Mouse (Mus musculus): ENCODE results near the gene Eif3a. TPM values are rescaled to one million over a fixed set of nuclear protein-coding genes. Genes with fewer than 3 reads are reported as not detected.

Gene Eif3a
- polyA plus RNA-seq, 1 experiment: 51.9 TPM

- Histone ChIP-seq H3K36me3 (ENCODE audit: control insufficient read depth, insufficient read depth, low read length) (no peaks in the 10 kb centered on the region; the same call in none of the 2 replicates), H3K4me1 (ENCODE audit: control insufficient read depth, insufficient read depth, low read length) (peaks cover 6% of the 10 kb centered on the region; the same call in 1 of the 2 replicates), H3K4me3 (ENCODE audit: control insufficient read depth, low read depth, low read length) (no peak overlapping the region), H3K27me3 (ENCODE audit: control insufficient read depth, insufficient read depth, low read length) (no peaks in the 10 kb centered on the region), H3K27ac (ENCODE audit: control insufficient read depth, insufficient read depth, low read depth, low read length) (no peak overlapping the region)
- no peak for TF ChIP-seq POLR2A (IDR thresholded peaks at IDR 0.05; ENCODE audit: control insufficient read depth, low read depth, low read length)
- no peak for TF ChIP-seq CTCF (IDR thresholded peaks at IDR 0.05; ENCODE audit: control insufficient read depth, insufficient read depth, insufficient replicate concordance, low read depth, low read length)
These were observed 31.3 kb downstream of the Eif3a start for GRCm38 (mm10) chr19:60758896-60759835.

- Histone ChIP-seq H3K4me3 (ENCODE audit: control insufficient read depth, low read depth, low read length) (peak overlapping the region; percentile 87), H3K27ac (ENCODE audit: control insufficient read depth, insufficient read depth, low read depth, low read length) (no peak overlapping the region), H3K27me3 (ENCODE audit: control insufficient read depth, insufficient read depth, low read length) (no peaks in the 10 kb centered on the region), H3K4me1 (ENCODE audit: control insufficient read depth, insufficient read depth, low read length) (peaks cover 6% of the 10 kb centered on the region; the same call in 1 of the 2 replicates), H3K36me3 (ENCODE audit: control insufficient read depth, insufficient read depth, low read length) (no peaks in the 10 kb centered on the region; the same call in 1 of the 2 replicates)
- TF ChIP-seq CTCF (IDR thresholded peaks at IDR 0.05; ENCODE audit: control insufficient read depth, insufficient read depth, insufficient replicate concordance, low read depth, low read length) (no peak), POLR2A (IDR thresholded peaks at IDR 0.05; ENCODE audit: control insufficient read depth, low read depth, low read length) (no peak)
These were observed 33.2 kb downstream of the Eif3a start for GRCm38 (mm10) chr19:60757099-60757785.

DNA sequence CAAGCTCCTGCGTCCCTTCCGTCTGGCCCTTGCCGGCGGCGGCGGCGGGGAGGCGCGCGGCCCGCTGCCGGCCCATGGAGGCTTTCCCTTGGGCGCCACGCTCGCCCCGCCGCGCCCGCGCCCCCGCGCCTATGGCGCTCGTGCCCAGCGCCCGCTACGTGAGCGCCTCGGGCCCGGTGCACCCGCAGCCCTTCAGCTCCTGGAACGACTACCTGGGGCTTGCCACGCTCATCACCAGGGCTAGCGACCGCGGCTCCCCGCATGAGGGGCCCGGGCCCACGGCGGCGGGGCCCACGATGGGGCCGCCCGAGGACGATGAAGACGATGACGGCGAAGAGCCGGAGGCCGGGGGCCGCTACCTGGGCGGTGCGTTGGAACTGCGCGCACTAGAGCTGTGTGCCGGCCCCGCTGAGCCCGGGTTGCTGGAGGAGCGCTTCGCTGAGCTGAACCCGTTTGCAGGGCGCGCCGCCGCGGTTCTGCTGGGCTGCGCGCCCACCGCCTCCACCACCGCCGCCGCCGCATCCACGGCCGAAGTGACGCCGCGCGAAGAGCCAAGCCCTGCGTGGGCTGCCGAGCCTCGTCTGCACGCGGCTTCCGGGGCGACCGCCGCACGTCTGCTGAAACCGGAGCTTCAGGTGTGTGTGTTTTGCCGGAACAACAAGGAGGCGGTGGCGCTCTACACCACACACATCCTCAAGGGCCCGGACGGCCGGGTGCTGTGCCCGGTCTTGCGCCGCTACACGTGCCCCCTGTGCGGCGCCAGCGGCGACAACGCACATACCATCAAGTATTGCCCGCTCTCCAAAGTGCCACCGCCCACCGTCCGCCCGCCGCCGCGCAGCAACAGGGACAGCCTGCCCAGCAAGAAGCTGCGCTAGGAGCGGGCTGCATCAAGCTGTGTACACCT, 34.0 kb downstream of the Eif3a start:
- Histone ChIP-seq H3K27me3 (ENCODE audit: control insufficient read depth, insufficient read depth, low read length) (no peaks in the 10 kb centered on the region), H3K4me1 (ENCODE audit: control insufficient read depth, insufficient read depth, low read length) (peaks cover 6% of the 10 kb centered on the region; the same call in 1 of the 2 replicates), H3K27ac (ENCODE audit: control insufficient read depth, insufficient read depth, low read depth, low read length) (peak overlapping the region; percentile 33), H3K4me3 (ENCODE audit: control insufficient read depth, low read depth, low read length) (peak overlapping the region; percentile 87), H3K36me3 (ENCODE audit: control insufficient read depth, insufficient read depth, low read length) (no peaks in the 10 kb centered on the region; the same call in 1 of the 2 replicates)
- TF ChIP-seq POLR2A (IDR thresholded peaks at IDR 0.05; ENCODE audit: control insufficient read depth, low read depth, low read length) (no peak), CTCF (IDR thresholded peaks at IDR 0.05; ENCODE audit: control insufficient read depth, insufficient read depth, insufficient replicate concordance, low read depth, low read length) (no peak)

DNA sequence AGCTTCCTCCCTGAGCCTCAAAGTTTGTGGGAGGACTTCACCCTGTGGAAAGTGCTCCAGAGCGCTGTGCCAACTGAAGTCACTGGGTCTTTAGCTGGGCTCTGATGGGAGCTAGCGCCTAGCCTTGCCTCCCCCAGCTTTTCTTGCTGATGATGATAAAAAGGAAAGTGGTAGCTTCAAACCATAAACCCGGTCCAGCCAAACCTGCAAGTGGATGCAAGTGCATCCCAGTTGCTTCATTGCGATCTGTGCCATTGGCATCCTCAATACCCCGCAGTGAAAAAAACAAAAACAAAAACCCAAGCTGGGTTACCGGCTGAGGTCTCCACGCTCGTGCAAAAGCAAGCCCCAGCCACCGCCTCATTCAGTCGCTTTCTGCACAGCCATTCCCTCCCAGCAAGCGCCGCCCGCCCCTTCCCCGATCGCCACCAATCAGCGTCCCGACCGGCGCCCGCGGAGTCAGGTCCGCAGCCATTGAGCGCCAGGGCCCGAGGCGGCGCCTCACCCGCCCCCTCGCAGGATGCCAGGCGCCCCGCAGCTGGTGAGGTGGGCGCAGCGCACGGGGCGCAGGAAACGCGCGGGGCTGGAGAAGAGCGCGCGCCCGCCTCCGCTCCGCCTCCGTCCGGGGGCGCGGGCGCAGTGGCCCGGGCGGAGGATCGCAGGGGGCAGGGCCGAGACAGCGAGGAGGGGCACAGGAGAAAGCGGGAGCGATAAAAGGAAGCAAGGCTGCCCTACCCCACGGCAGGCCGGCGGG, 34.8 kb downstream of the Eif3a start, which contains the start of gene Nanos1:
TSS of gene Nanos1 (plus strand) at position 550 of the 754 bp plus-strand sequence.
- Histone ChIP-seq H3K27ac (ENCODE audit: control insufficient read depth, insufficient read depth, low read depth, low read length) (peak within 1 kb of the TSS; percentile 33), H3K36me3 (ENCODE audit: control insufficient read depth, insufficient read depth, low read length) (no peaks in the 10 kb centered on the region; the same call in 1 of the 2 replicates), H3K4me3 (ENCODE audit: control insufficient read depth, low read depth, low read length) (peak within 1 kb of the TSS; percentile 87), H3K27me3 (ENCODE audit: control insufficient read depth, insufficient read depth, low read length) (no peaks in the 10 kb centered on the region), H3K4me1 (ENCODE audit: control insufficient read depth, insufficient read depth, low read length) (peaks cover 6% of the 10 kb centered on the region)
- no peak for TF ChIP-seq CTCF (IDR thresholded peaks at IDR 0.05; ENCODE audit: control insufficient read depth, insufficient read depth, insufficient replicate concordance, low read depth, low read length)

DNA sequence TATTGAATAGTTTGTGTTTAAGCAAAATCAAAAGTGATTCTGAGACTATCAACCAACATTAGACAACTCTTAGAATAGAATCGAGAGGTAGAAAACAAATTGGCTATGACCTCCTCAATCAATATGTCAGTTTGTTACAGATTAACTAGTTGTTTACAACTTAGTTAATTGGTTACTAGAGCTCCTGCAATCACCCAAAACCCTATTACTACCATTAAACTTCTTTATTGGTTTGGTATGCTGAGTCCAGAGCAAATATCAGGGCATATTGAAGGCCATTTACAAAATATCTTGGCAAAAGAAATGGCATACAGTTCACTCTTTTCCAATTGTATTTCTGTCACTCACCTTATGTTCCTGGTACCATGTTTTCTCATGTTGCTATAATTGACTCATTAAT, 42.7 kb downstream of the Eif3a start:
- H3K36me3 ChIP-seq (ENCODE audit: control insufficient read depth, insufficient read depth, low read length): no peaks in the 10 kb centered on the region
- H3K27ac ChIP-seq (ENCODE audit: control insufficient read depth, insufficient read depth, low read depth, low read length): no peak overlapping the region
- H3K27me3 ChIP-seq (ENCODE audit: control insufficient read depth, insufficient read depth, low read length): no peaks in the 10 kb centered on the region
- H3K4me3 ChIP-seq (ENCODE audit: control insufficient read depth, low read depth, low read length): no peak overlapping the region
- no peaks in the 10 kb centered on the region; the same call in 1 of the 2 replicates for H3K4me1 ChIP-seq (ENCODE audit: control insufficient read depth, insufficient read depth, low read length)
- TF ChIP-seq POLR2A (IDR thresholded peaks at IDR 0.05; ENCODE audit: control insufficient read depth, low read depth, low read length) (no peak), CTCF (IDR thresholded peaks at IDR 0.05; ENCODE audit: control insufficient read depth, insufficient read depth, insufficient replicate concordance, low read depth, low read length) (no peak)
